Mouse (Mus musculus) megakaryocyte progenitor cell, adult 5-6 weeks (primary cell): ENCODE results near the gene Ccdc61. TPM values are rescaled to one million over a fixed set of nuclear protein-coding genes. Genes with fewer than 3 reads are reported as not detected.
A peak's percentile ranks its signal among the peaks of the same experiment; 100 is the strongest.

Experiments used
- ATAC-seq: replicated peaks from 2 replicates; pipeline ENCODE4 v1.8.0; 2016; ENCODE audit warnings: mild to moderate bottlenecking, moderate TSS enrichment, inconsistent platforms; ENCODE audit not compliant: poor library complexity
- total RNA-seq, 2 experiments: library from RNA; stranded (forward) in 1 of 2; stranded (reverse) in 1 of 2; fragments of 157-497, 149-512 nt in 1 of 2; fragments of 200-1000 nt in 1 of 2; gene quantifications; 2 replicates each; pipeline versions ENCODE4 v1.2.3 to v1.2.4; 2015 to 2017

Gene Ccdc61
- total RNA-seq (2015) (11.9 and 14.1 TPM in 2 replicates), total RNA-seq (2017) (11.3 and 17.0 TPM in 2 replicates)

DNA sequence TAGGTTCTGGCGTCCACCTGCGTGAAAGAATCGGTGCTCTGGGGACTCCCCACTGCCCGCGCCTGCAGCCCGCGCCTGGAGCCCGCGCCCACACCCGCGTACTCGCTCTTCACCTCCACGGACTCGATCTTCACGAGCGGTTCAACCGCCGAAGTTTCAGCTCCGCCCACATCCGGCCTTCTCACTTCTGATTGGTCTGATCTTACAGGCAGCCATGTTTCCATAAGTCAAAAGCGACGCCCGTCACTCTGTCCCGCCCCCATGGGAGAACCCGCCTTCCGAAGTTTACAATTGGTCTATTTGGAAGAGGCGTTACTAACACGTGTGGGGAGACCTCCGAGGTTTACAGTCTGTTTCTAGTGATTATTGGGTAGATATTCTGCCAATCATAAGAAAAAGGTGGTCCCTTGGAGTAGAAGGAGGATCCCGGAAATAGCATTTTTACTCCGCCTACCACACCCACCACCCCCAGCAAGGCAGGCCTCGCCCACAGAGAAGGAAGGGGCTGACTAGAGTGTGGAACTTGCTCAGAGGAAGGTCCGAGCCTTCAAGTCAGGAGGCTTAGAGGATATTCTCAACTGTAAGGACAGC lies at the start of gene Ccdc61:
TSS of gene Ccdc61 (minus strand) at position 175 of the 591 bp plus-strand sequence.
- ATAC-seq, result peak; percentile 95

DNA sequence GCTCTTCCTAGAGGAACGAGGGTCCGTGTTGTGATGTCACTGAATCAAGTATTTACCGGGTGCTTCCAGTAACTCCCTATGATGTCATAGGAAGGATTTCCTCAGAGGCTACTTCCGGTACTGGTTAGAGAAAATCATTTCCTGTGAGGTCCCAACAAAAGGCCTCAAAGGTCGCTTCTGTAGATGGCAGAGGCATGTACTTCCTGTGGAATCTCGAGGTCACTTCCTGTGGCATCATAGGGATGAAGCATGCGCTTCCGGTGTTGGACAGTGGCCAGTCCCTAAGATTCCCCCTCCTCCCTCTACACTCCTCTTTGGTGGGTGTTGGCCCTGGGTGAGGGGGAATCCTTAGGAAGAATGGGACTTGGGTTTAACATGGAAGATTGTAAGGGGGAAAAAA lies 49.2 kb upstream of the Ccdc61 start:
- 0 out of 2 replicates have a peak, but pooled peaks have one; percentile 23 for ATAC-seq

DNA sequence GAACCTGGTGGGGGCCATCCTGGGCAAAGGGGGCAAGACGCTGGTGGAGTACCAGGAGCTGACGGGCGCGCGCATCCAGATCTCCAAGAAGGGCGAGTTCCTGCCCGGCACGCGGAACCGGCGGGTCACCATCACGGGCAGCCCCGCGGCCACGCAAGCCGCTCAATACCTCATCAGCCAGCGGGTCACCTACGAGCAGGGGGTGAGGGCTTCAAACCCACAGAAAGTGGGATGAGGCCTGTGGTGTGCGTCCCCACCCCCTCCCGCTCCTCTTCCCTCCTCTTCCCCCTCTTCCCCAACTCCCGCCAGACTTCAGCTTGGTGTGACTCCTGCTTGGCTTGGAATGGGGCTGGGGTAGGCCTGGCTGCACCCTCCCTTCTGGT lies 48.2 kb upstream of the Ccdc61 start:
- ATAC-seq, result peak; percentile 18; the same call in 1 of the 2 replicates

DNA sequence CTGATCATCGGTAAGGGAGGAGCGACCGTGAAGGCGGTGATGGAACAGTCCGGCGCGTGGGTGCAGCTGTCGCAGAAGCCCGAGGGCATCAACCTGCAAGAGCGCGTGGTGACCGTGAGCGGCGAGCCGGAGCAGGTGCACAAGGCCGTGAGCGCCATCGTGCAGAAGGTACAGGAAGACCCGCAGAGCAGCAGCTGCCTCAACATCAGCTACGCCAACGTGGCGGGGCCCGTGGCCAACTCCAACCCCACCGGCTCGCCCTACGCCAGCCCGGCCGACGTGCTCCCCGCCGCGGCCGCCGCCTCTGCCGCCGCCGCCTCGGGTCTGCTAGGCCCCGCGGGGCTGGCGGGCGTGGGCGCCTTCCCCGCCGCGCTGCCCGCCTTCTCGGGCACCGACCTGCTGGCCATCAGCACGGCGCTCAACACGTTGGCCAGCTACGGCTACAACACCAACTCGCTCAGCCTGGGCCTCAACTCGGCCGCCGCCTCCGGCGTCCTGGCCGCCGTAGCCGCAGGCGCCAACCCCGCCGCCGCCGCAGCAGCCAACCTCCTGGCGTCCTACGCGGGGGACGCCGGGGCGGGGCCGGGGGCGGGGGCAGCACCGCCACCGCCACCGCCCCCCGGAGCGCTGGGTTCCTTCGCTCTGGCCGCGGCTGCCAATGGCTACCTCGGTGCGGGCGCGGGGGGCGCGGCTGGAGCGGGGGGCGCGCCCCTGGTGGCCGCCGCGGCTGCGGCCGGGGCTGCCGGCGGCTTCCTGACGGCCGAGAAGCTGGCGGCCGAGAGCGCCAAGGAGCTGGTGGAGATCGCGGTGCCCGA lies 47.6 kb upstream of the Ccdc61 start:
- ATAC-seq, result peak; percentile 23

DNA sequence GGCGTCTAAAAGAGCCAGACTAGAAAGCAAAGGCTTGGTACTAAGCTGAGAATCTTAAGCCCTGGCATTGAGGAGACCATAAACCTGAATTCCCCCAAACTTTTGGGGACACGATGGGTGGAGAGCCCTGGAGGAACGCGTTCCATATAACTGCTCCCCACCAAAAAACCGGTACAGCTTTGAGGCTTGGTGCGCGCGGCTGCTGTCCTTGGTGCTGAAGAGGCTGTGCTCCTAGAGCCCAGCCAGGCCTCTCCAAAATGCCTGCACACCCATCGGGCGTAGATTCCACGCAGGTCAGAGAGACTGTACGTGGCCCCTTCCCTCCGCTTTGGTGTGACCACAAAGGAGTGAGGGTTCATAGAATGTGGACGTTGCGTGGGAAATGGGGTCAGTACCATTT lies 41.2 kb upstream of the Ccdc61 start:
- ATAC-seq, result peak; percentile 89

DNA sequence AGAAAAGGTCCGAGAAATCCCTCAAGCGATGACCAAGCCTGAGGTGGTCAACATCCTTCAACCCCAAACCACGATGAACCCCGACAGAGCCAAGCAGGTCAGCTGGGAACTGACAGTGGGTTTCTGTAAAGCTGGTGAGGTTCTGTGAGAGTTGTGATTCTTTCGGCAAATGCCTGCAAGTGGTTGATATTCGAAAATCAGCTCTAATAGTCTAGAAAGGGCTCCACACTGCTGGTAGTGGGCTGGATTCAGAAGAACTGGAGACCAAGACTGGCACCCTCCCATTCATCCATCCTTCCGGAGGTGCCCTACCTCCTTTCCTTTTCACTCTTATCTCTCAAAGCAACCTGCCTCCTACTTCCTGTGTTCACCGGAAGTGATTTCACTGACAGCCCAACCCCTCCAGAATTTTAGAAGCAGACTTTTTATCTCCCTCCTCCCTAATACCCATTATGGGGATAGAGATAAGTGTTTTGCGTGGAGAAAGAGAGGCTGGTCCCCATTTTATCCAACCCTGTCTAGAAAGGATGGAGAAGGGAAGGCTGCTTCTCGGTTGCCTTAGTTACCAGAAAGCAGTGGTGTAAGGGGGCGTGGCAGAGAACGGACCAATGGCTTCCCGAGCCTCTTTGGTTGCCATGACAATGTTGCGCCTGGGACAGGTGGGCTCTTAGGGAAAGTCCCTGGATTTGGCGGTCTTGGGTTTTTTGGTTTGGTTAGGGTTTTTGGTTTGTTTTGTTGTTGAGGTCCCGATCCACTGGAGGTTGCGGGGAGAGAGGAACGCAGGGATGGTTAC lies 40.5 kb upstream of the Ccdc61 start:
- ATAC-seq, result peak; percentile 53

DNA sequence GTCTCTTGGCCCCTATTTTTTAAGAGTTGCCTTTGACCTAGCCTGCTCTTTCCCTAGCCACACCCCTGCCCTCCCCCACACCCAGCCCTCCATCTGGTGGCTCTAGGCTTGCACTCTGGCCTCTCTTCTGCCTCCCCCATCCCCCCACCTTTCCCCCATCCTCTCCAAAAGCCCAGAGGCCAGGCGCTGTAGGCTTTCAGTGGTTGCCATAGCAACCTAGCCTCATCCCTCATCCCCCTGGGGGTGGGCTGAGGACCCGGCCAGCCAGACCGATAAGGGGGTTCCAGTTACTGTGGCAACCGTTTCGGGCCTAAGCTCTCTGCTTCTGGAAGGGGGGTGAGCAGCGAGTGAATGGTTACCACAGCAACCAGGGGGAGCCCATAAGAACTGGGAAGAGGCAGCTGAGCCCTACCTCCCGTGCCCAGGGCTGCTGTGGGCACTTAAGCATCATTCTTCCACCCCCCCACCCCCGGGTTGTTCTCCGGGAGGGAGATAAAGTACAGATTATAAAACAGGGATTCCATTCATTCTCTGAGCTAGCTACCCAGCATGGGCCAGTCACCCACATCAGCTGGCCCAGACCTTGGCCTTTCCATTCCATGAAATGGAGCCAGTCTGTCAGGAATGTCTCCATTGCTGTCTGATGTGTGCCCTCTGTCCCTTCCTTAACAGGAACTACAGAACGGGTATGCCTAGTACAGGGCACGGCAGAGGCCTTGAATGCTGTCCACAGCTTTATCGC lies 39.7 kb upstream of the Ccdc61 start:
- no peak for ATAC-seq

DNA sequence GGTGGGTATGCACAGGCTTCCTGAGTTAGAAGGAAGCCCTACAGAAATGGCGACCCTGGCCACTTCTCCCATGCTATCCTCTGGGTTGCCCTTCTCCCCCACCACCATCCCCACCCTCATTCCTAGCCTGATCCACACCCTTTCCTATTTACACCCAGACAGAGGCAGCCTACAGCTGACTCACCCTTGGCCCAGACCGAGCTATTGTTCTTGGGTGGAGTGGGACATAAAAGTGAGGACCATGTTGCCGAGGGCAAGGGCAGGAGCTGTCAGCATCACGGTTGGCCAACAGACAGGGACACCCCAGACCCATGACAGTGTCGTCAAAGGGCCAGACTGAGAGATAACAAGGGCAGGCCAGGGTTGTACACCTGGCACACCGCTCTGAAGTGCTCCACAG lies 37.9 kb upstream of the Ccdc61 start:
- no peak for ATAC-seq

DNA sequence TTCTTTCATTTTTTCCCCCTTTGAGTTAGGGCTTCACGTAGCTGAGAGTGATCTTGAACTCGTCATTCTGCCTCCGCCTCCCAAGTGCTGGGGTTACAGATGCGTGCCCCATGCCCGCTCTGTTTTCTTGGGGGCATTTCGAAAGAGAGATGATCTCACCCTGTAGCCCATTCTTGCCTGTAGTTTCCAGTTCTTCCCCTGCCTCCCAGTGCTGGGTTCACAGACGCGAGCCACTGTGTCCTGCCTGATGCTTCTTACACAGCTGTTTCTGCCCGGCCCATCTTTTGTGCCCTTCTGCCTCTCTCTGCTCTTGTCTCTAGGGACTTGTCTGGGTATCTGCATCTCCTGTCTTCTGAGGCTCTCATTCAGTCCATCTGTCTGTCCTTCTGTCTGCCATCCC lies 32.6 kb upstream of the Ccdc61 start:
- no peak for ATAC-seq

DNA sequence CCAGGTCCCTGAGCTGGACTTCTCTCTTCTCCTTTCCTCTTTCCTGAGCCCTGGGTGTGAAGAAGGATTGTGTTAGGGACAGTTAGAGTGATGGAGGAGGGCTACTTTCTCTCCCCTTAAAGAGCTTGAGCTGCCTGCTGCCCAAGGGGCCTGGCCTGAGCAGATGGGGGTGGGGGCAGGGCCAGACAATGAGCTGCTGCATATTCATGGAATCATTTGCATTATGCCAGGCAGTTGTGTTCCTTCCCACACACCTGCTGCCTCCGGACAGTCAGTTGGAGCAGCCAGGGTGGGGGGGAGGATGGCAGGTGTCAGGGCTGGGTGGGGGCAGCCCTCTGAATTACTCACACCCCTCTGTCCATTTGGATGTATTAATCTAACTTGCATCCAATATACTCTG lies 32.2 kb upstream of the Ccdc61 start:
- ATAC-seq, result no peak

DNA sequence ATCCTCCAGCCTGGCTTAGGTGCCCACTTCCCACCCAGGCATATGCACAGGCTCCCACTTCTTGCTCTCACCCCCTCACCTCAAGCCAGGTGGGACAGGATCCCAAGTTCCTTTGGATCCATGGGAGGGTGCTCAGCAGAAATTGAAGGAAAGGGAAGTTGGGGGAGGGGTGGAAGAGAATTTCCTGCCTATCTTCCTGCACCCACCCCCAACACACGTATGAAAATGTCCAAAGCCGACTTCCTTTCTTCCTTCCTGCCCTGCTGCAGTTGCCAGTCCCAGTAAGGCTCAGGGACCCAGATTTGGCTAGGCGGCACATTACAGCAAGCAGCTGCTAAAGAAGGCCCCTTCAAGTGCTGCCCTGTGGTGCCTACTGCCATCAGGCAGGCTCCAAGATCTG lies 17.5 kb upstream of the Ccdc61 start:
- no peak for ATAC-seq

DNA sequence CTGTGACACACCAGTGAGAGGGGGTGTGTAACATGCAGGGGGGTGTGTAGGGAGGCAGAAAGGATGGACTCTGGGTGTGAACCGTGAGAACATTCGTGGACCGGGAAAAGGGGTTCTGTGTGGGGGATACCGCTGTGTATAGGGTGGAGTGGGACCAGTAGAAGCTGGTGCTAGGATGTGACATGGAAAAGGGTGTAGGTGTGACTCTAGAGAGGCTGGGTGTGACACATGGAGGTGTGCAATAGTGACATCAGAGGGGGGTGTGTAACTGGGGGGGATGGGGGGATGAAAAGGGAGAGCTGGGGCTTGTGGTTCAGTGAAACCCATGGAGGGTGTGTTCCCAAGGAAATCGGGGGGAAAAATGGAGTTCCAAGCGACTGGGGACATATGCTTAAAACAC lies 16.7 kb upstream of the Ccdc61 start:
- no peak for ATAC-seq

DNA sequence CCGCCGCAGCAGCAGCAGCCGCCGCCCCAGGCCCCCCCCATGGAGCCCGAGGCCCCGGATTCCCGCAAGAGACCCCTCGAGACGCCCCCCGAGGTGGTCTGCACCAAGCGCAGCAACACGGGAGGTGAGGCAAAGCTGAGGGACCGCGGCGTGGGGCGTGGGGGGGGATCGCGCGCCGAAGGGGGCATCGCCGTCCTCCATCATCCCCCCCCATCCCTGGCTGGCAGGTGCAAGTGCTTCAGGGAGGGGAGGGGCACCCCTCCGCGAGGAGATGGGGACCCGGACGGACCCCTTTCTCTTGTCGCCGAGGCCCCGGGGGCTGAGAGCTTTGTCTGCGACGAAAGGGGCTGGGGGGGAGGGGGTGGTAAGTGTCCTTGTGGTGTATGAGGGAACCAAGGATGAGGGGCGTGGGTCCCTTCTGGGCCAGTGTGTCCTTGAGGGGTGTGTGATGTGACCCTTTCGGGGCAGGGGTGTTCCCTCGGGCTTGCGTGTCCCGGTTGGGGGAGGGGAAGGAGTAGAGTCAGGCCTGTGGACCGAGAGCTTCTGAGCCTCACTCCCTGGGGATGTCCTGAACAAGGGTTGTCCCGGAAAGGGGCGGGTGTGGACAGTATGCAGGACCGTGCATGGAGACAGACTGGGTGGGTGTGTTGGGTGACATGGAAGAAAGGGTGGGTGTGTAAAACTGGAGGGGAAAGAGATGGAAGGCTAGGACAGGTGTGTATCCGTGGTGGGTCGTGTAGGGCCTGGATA lies 16.0 kb upstream of the Ccdc61 start:
- no peak for ATAC-seq

DNA sequence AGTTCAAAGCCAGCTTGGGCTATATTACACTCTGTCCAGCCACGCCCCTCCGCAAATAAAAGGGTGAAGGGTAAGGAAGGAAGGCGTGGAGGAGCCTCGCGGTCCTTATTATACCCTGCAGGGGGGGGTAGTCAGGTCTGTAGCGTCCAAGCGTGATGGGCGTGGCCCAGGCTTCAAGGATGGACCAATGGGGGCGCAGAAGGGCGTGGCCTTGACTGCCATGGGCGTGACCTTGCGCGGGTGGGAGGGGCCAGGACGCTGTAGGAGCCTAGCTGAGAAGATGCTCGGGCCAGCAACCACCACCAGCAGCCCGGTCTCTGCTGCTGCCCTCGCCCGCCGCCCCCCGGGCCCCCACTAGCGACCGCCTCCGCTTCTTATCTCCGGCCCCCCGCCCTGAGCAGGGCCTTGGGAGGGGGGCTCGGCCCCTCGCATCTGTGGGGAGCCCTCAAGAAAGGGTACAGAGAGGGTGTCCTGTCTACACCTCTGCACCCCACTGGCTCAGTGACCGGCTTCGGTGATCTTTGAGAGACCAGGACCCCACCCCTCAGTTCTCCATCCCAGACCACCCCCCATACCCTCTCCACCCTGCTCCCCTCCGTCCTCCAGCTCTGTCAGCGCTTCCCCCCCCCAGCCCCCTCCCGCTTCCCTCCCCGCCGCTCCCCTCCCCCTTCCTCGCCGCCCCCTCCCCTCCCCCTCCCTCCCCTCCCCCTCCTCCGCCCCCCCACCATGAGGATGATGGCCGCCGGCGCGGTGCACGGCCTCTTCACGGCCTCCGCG lies 15.1 kb upstream of the Ccdc61 start, which contains the start of gene Nova2:
TSS of gene Nova2 (plus strand) at position 727 of the 777 bp plus-strand sequence.
- peak; percentile 98 for ATAC-seq

DNA sequence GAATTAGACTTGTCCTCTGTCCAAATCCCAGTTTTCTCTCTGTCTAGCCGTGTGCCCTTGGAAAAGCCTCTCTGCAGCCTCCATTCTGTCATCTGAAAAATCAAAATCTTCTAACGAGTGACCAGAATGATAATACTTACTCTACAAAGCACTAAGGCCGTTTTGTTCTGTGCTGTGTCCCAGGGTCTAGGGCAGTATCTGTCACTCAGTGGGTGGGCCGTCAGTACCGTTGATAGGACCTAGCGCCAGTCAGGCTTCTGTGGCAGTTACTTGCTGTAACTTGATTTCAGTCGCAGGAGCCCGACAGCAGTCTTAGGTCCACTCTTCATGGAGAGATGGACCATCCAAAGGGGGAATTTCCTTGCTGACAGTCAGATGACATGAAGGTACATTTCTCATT lies 14.1 kb upstream of the Ccdc61 start:
- ATAC-seq, result no peak

DNA sequence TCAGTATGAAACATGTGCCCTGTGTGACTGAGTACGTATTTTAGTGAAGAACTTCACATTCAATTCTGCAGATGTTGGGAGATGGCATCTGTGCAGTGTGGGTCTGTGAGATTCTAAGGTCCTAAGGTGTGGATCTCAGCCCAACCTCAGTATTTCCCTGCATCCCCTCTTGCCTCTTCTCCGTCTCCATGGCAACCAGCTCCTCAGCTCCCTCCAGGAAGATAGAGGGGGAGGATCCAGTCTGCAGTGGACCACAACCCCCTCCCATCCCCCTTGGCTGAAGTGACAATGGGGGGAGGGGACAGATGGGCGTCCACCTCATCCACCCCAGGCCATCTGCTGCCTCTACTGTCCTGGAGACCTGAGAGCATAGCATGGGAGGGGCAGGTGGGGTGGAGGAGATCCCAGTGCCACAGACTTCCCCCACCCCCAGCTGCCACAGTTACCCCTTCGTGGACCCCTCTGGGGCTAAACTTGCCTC lies 13.5 kb upstream of the Ccdc61 start:
- ATAC-seq, result no peak

DNA sequence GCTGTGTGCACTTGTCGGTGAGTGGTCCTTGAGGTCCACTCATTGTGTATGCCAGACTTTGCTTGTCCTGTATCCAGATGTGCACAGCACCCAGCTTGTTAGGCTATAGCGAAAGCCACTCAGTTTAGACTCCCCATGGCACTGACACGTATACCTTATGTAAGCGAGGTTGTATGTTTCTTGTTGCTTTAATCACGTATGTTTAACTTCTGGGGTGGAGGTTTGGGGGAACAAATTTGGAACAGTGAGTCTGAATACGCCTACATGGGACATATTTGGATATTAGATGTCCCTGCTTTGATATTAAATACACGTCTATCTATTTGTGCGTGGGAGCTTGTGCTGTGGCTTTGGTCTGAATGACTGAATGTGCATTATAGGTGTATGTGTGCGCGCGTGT lies 13.1 kb upstream of the Ccdc61 start:
- no peak for ATAC-seq

DNA sequence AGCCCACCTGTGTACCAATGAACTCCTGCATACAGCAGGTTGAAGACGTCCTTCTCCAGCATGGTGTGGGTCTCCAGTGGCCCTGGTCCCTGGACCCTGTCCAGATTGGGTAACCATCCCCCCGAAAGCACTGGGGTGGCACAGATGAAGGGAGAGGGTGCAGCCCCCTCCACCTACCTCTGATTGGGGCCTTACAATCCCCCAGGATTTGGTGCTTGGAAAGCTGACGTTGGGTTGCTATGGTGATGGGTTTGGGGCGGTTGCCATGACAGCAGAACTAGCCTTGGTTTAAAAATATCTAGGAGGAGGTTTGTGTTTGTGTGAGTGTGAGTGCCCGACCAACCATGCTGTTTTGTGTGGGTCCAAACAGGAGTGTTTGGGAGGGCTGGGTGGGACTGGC lies 12.6 kb upstream of the Ccdc61 start:
- no peak for ATAC-seq

DNA sequence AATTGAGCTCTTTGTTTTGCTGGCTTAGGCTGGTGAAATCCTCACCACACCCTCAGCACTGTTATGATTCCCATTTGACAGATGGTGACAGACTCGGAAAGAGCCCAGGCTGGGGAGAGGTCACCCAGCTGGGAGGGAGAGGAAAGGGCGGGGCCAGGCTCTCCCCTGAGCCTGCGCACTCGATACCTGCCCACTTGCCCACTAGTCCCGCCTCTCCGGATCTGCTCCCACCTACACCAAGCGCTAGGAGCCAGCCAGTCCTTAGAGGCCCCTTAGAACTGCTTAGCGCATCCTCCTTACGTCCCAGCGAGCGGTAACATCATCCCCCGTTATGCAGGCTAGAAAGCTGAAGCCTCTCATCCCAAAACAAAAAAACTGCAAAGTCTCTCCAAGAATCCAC lies 10.9 kb upstream of the Ccdc61 start:
- no peak for ATAC-seq
